8 mouse cellular contexts compared by ENCODE assay signal in the genomic region with DNA sequence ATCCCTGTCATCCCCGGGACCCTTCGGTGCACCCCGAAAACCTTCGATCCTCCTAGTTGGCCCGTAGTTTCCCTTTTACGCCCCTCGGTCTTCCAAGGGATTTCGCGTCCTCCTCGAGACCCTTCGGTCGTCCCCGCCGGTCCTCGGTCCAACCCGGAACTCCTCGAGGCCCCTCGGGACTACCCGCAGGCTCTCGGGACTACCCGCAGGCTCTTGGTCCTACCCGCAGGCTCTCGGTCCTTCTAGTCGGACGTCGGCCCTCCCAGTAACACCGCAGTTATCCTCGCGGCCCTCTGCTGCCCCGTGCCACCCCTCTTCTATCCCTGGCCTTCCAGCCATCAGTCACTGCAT. TPM values are rescaled to one million over a fixed set of nuclear protein-coding genes. Genes with fewer than 3 reads are reported as not detected.
DNase-seq lines count a peak whose midpoint lies in the region; ATAC-seq lines count a peak whose summit lies in the region.

No protein-coding gene starts in this region.

- no peaks in the 10 kb centered on the region for H3K27me3 ChIP-seq in heart, embryonic 13.5 days (replicated peaks)
- no peaks in the 10 kb centered on the region for H3K27me3 ChIP-seq in stomach, embryonic 14.5 days (ENCODE audit: control insufficient read depth, insufficient read depth, low read length)

- H3K4me3 ChIP-seq in heart, embryonic 13.5 days: peak overlapping the region; percentile 84
- H3K4me3 ChIP-seq in stomach, embryonic 14.5 days (ENCODE audit: low read depth, low read length): peak overlapping the region; percentile 94

- DNase-seq in adrenal gland, adult 18-20 months (ENCODE audit: low spot score in 2 of 2): peak; percentile 29 to 32
- no peak for DNase-seq in adrenal gland, adult 8-10 months
- DNase-seq in 416B (ENCODE audit: low read depth): peak; percentile 21
- DNase-seq in kidney, postnatal 25 days: peak; percentile 21 to 50

- H3K27ac ChIP-seq in heart, embryonic 13.5 days (replicated peaks): 0 out of 2 replicates have a peak overlapping the region, but pooled peaks have one; percentile 49
- no peak overlapping the region for H3K27ac ChIP-seq in stomach, embryonic 14.5 days (ENCODE audit: low read length)

- peaks cover 43% of the 10 kb centered on the region for H3K36me3 ChIP-seq in heart, embryonic 13.5 days
- peaks cover 32% of the 10 kb centered on the region for H3K36me3 ChIP-seq in stomach, embryonic 14.5 days (ENCODE audit: control insufficient read depth, insufficient read depth, low read length)

- H3K9ac ChIP-seq in heart, embryonic 13.5 days: peak overlapping the region; percentile 97
- peak overlapping the region; percentile 96 for H3K9ac ChIP-seq in stomach, embryonic 14.5 days (replicated peaks; ENCODE audit: low read depth, low read length)

- H3K9me3 ChIP-seq in heart, embryonic 13.5 days: no peaks in the 10 kb centered on the region
- H3K9me3 ChIP-seq in stomach, embryonic 14.5 days (ENCODE audit: control insufficient read depth, low read depth, low read length): no peaks in the 10 kb centered on the region

- whole genome bisulfite sequencing in heart, embryonic 13.5 days: 1% methylated on average over 30 of the region's 30 CpGs
- under 1% methylated on average over 30 of the region's 30 CpGs for WGBS in stomach, embryonic 14.5 days

- H3K4me2 ChIP-seq in heart, embryonic 13.5 days: peak overlapping the region; percentile 98
- peak overlapping the region; percentile 90 for H3K4me2 ChIP-seq in stomach, embryonic 14.5 days (replicated peaks; ENCODE audit: low read depth, low read length)

- ATAC-seq in common myeloid progenitor, adult 5-6 weeks (replicated peaks; ENCODE audit: low read depth, poor library complexity, severe bottlenecking): peak; percentile 26
- no peak for ATAC-seq in heart, embryonic 13.5 days (ENCODE audit: extremely low read depth, insufficient number of reproducible peaks, low FRiP score, low TSS enrichment)
- peak; percentile 45 for ATAC-seq in megakaryocyte-erythroid progenitor cell, adult 5-6 weeks (replicated peaks; ENCODE audit: low FRiP score, low TSS enrichment, poor library complexity, severe bottlenecking)
- ATAC-seq in stomach, embryonic 14.5 days (ENCODE audit: insufficient number of reproducible peaks, insufficient read depth, low FRiP score, low read depth): no peak

- peaks cover 22% of the 10 kb centered on the region for H3K4me1 ChIP-seq in heart, embryonic 13.5 days
- peaks cover 8% of the 10 kb centered on the region for H3K4me1 ChIP-seq in stomach, embryonic 14.5 days (ENCODE audit: control insufficient read depth, insufficient read depth, low read length)

RNA-seq across cellular contexts. Expression of a gene that starts 0.5 kb away (rescaled TPM):
- total RNA-seq in adrenal gland, adult 18-20 months (2021): 100 to 1,000 TPM; 121 to 288 TPM
- 100 to 1,000 TPM; 123 to 288 (median 207) TPM for total RNA-seq in adrenal gland, adult 8-10 months (2022)
- 90.0 and 103 TPM in 2 replicates for total RNA-seq in common myeloid progenitor, adult 5-6 weeks (2017)
- polyA plus RNA-seq in heart, embryonic 13.5 days (2015; fragmentation: Nextera tagmentation; extraction: Ambion mirVana): 161 and 173 TPM in 2 replicates
- total RNA-seq in megakaryocyte-erythroid progenitor cell, adult 5-6 weeks (2014; fragmentation: Nextera tagmentation): 81.0 and 90.9 TPM in 2 replicates
- 73.6 and 95.5 TPM in 2 replicates for total RNA-seq in megakaryocyte-erythroid progenitor cell, adult 5-6 weeks (2017)
- 178 and 193 TPM in 2 replicates for polyA plus RNA-seq in stomach, embryonic 14.5 days (2014; fragmentation: Nextera tagmentation; extraction: Ambion mirVana)

RNA-seq across cellular contexts. Expression of a gene that starts 38.1 kb away (rescaled TPM):
- under 1 TPM; 0.67 to 0.99 TPM for total RNA-seq in adrenal gland, adult 18-20 months (2021)
- total RNA-seq in adrenal gland, adult 8-10 months (2022): 1 to 10 TPM in 3 of 4 experiments, under 1 TPM in 1; 0.84 to 2.8 (median 2.1) TPM
- total RNA-seq in common myeloid progenitor, adult 5-6 weeks (2017): 9.8 and 12.7 TPM in 2 replicates
- 1.0 and 1.1 TPM in 2 replicates for polyA plus RNA-seq in heart, embryonic 13.5 days (2015; fragmentation: Nextera tagmentation; extraction: Ambion mirVana)
- 0.13 and 5.0 TPM in 2 replicates for total RNA-seq in megakaryocyte-erythroid progenitor cell, adult 5-6 weeks (2014; fragmentation: Nextera tagmentation)
- 2.0 and 3.0 TPM in 2 replicates for total RNA-seq in megakaryocyte-erythroid progenitor cell, adult 5-6 weeks (2017)
- polyA plus RNA-seq in stomach, embryonic 14.5 days (2014; fragmentation: Nextera tagmentation; extraction: Ambion mirVana): 2.5 and 3.0 TPM in 2 replicates

Comparison
In these comparisons a context has a peak if more than half of its experiments do, and no peak if none do; other contexts are left out.
1. ATAC-seq: peak in common myeloid progenitor, adult 5-6 weeks (single experiment) and megakaryocyte-erythroid progenitor cell, adult 5-6 weeks (single experiment); none in heart, embryonic 13.5 days (single experiment) and stomach, embryonic 14.5 days (single experiment).